Mouse (Mus musculus) intestine, embryonic 16.5 days (tissue): ENCODE measurements around the gene Gng4. TPM values are rescaled to one million over a fixed set of nuclear protein-coding genes. Genes with fewer than 3 reads are reported as not detected.

Experiments
- polyA plus RNA-seq: library from polyadenylated mRNA; unstranded; fragments of >200 nt; fragmentation: Nextera tagmentation; extraction: Ambion mirVana; gene quantifications from 2 replicates; pipeline ENCODE4 v1.2.1, GENCODE M21; 2015

Gng4 gene
- polyA plus RNA-seq, 1 experiment from 2014 or later, result 2.1 TPM

Other genes starting within 250 kb of the Gng4 start
- 2.0 and 3.0 TPM in 2 replicates for gene Lyst, start 193.7 kb upstream of the Gng4 start, polyA plus RNA-seq
- gene B3galnt2, start 170.4 kb downstream of the Gng4 start, polyA plus RNA-seq, result 30.0 and 32.9 TPM in 2 replicates